Mouse (Mus musculus) monocyte, adult 2 months (primary cell): ENCODE data around the gene Mapk14.
"Not testable (repeated sequence)": the region's sequence is repeated elsewhere in the genome, so short reads cannot be mapped to it uniquely, and the experiment has no call there.

Source experiments
- DNase-seq, 2 experiments: peaks; one replicate each; pipeline ENCODE4 v3.0.0; 2022; ENCODE audit warnings: low spot score in 2 of 2, low read depth in 1 of 2

Mapk14 gene

DNA sequence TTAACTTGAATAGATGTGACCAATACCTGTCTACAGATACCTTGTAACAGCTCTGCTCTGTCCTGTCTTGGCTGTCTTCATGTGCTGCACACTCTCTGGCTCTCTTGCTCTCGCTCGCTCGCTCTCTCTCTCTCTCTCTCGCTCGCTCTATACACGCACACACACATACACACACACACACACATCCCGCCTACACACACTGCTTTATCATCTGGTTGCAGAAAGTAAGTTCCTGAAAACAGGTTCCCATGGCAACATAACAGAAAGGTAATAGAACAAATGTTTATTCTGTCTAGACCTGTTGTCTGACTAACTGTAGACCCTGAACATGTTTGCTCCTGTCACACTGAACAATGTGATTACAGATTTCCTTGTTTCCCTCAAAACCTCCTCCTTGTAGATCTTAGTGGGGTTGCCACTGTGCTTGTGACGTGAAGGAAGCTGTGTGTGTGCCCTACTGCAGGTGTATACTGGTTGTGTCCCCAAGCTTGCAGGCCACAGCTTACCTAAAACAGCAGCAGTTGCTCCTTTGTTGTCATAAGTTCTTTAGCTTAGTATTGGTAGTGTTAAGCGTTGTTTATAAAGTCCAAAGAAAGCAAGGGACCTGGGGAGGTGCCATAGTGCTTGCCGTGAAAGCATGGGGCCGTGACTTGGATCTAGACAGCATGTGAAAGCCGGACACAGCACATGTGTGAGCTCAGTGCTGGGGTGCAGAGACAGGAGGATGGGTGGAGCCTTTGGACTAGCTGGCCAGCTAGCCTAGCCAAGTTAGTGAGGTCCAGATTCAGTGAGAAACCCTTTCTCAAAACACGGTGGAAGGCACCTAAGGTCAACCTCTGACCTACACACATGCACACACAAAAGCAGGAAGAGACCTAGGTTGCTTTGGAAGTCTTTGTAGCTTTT lies 6.4 kb downstream of the Mapk14 start:
- no peak for DNase-seq

DNA sequence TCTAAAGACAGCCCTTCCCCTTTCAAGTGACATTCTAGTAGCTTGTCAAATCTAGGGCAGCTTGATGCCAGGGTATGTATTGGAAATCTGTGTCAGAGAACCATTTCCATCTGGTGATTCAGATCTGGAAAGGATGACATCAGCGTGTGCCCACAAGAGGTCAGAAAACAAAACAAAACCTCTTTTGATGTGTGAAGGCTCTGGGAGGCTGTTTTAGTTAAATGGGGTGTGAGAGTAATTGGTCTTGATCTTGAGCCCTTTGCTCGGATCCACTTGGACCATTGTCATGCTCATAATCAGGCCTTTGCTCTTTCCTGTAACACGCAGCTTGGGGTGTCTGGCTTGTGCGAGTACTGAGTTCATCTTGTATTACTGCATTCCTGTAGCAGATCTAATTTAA lies 7.1 kb downstream of the Mapk14 start:
- DNase-seq, result no peak

DNA sequence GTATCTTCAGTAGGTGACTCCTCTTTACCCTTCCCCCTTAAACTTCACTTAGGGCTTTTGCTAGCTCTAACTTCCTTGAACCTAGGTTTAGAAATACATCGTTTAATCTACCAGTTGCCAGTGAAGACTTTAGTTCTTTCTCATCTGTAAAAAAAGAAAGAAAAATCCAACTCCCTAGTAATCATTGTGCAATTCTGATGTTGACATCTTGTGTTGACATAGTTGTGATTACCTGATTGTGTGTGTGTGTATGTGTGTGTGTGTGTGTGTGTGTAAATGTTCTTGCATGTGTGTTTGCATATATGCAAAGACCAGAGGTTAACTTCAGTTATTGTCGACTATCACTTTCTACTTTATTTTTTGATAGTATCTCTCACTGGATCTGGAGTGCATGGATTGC lies 7.5 kb downstream of the Mapk14 start:
- DNase-seq, result no peak

DNA sequence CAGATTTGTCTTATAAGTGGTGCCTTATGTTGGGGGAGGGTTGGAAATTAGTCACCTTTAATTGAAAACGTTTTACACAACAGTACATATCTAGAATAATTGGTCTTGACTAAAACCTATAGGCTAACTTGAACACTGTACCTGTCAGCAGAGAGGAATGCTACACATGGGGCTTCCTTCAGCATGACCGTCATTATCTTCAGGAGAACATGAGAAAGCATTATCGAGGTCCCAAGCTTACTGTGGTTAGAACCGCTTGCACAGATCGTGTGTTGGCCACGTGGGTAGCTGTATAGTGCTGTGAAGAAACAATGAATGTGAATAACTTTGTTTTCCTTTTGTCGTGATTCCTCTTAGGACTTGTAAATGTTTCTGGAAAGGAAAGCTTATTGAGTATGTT lies 8.7 kb downstream of the Mapk14 start:
- DNase-seq, result no peak

DNA sequence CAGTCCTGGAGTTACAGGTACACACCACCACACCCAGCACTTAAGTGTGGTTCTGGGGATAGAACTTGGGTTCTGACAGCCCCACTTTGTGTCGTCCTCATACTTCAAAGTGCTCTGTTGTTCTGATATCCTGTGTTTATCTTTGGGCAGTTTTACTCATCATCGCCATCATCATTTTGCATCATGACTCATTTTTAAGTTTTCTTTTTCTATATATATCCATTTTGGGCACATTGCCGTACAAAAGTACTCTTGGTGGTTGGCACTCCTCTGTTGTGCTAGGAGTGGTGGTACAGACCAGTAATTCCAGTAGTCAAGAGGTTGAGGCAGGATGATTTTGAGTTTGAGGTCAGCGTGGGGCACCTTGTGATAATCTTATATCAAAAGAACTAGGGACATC lies 10.0 kb downstream of the Mapk14 start:
- DNase-seq, result no peak

DNA sequence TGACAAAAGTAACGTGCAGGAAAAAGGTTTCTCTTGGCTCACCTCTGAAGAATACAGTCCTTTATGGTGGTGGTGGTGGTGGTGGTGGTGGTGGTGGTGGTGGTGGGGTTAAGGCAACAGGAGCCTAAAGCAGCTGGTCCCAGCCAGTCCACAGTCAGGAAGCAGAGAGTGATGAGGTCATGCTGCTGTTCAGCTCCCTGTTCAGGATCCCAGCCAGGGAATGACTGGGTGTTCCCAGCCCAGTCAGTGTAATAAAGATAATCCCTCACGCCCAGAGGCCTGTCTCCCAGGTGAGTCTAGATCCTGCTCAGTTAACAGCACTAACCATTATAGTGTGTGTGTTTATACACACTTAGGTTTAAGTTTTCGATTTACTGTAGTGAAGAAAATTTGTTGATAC lies 10.6 kb downstream of the Mapk14 start:
- no peak for DNase-seq

DNA sequence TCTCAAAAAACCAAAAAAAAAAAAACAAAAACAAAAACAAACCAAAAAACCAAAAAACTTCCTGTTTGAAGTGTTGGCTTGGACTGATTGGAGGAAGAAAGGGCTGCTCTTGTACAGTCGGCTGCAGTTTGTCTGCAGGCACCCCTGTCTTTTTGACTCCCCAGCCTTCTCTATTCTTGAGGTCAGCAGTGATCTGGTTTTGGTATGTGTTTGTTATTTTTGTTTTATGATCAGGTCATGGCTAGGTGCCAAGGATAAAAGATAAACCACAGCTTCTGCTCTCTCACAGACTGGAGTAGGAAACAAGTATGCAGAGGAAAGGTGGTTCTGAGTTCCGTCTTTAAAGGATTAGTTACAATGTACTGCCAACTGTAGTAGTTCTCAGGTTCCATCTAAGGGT lies 11.5 kb downstream of the Mapk14 start:
- no peak for DNase-seq

DNA sequence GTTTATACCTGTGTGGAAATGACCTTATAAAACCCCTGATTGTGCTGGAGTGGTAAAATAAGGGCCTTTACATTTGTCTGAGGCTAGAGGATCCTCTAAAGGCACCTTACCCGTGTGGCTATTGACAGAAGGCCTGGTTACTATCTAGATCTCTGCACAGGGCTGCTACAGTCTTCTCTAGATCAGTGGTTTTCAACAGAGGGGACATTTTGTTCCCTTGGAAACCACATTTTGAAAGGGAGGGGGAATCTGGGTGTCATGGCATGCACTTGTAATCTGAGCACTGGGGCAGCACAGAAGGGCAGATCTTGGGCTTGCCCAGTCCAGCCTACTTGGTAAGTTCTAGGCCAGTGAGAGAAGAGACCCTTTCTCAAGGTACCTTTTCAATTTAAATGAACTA lies 15.6 kb downstream of the Mapk14 start:
- DNase-seq, result no peak

DNA sequence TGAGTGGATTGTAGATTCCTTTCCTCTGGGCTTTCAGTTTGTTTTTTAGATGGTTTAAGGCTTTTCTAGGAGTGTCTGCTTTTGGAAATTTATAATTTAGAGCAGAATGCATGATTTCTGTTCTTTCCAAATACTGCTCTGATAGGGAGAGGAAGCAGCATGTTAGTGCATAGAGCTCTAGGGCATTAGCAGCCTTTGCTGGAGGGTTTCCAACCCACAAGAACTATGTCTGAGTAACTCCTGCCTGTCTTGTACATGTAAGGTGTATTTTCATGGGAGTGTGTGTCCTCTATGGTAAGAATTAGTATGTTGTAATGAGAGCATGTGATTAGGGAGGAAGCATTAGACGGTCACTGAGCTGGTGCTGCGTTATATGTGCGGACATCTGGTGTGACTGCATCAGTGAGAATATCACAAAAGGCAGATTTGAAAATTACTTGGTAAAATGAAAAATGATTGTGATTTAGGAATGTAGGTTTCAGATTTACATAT lies 16.1 kb downstream of the Mapk14 start:
- DNase-seq, result no peak

DNA sequence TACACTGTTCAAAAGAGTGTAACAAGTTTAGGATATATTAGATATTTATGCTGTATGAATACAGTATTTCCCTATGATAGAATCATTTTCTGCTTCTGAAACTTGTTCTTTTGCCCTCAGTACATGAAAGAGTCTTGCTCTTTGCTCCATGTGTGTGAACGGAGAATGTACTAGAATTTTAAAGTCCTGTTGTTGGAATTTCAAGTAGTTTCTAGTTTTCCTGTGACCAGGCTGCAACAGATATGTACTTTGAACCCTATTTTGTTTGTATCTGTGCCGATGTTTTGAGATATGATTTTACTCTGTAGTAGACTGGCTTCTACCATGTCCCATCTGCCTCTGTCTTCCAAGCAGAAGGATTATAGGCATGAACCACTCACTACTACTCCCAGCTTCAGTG lies 16.7 kb downstream of the Mapk14 start:
- DNase-seq, result no peak

DNA sequence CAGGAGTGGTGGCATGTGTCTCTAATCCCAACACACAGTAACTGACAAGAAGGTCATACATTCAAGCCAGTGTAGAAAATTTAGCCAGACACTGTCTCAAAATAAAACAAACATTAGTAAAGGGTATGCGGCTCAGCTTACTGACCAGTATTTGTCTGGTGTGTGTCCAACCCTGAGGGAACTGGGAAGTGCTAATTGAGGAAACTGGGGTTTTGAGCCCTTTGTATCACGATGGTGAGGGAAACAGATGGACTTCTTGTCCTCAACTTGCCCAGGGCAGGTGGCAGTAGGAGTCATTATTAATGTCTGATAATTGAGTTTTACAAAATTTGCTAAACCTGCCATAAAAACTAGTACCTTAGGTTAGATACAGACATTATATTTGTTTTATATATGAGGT lies 17.9 kb downstream of the Mapk14 start:
- no peak for DNase-seq

DNA sequence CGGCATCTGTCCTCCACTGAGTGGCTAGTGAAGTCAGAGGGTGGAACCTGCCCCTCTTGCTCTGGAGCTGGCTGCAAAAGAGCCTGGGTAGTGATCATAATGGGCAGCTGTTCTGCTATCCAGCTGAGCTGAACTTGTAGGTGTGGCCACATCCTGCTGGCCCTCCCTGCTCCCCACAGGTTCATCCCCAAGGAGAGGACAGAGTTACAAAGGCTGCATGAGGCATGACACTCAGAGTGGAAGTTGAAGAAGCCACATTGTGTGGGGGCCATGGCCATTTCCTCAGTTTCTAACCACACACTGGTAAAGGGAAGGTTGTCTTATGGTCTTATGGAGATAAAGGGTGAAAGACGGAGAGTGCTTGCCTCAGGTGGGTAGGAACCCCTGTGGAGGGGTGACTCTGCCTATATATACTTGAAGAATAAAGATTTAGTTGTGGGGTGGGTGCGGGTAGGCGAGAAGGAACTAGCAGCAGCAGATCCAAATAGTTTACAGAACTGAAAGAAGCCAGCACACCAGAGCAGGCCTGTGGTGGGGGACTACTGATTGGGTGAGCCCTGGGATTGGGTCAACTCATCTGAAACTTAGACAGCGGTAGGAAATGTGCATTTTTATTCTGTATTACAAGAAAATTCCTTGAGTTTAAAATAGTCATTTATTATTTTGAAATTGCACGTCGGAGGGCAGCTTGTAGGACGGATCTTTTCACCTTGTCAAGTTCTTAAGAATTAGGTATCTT lies 18.6 kb downstream of the Mapk14 start:
- peak in 1 of 2 experiments; percentile 29 for DNase-seq

DNA sequence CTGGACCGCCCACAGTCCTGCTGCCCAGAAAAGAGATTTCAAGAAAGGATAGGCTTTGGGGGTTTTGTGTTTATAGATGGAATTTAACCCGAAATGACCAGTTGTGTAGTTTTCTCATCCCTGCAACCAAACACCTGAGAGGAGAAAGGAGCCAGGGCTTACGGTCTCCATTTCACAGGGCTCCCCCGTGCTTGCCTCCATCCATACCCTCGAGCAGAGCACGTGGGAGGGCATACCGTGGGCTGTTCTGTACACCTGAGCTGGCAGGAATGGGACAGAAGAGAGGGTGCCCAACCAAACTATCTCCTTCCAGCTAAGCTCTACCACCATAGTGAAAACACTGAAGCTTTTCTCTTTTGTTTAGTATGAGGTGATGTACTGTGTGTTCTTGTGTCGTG lies 19.2 kb downstream of the Mapk14 start:
- no peak for DNase-seq

DNA sequence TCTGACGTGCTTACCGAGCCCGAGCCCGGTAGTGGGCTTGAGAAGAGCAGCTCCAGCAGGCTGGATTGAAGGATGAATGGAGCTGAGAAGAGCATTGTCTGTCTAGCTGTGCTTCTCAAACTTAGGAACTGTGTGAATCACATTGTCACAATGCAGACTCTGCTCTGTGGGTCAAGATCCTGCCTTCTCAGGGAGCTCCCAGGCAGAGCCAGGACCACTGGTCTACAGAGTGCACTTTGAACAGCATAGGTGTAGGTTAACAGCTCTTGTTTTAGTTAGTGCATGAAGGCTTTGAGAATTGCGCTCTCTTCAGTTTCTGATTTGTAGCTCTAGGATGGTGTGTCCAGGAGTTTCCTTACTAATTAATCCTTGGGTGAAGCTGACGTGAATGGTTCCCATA lies 20.1 kb downstream of the Mapk14 start:
- DNase-seq, result no peak

DNA sequence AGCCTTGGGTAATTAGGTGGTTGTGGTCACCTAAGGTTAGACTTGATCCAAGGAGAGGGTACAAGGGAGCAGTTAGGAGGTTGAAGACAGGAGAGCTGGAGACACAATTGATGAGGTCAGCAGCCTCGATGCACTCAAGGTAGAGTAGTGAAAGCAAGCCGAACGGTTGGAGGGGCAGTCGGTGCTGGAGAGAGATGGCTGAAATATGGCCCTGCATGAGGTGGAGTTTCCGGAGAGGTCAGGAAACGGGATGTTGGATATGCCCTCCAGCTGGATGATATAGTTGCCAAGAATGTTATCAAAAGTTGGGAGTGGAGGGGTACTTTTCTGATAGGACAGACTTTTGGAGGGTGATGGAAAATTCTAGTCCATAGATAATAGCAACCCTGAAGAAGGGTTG lies 21.2 kb downstream of the Mapk14 start:
- no peak for DNase-seq

DNA sequence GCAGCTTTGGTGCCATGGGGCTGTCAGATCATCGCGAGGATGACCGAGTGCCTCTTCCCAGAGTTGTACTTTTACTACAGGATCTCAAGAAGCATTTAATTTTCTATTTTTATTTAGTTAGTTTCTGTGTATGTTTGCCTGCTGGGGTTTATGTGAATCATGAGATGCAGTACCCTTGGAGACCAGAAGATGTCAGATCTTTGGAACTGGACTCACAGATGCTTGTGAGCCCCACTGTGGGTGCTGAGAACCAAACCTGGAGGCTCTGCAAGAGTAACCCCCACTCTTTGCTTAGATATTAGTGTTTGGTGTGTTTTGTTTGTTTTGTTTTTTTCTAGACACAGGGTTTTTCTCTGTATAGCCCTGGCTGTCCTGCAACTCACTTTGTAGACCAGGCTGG lies 22.9 kb downstream of the Mapk14 start:
- no peak for DNase-seq

DNA sequence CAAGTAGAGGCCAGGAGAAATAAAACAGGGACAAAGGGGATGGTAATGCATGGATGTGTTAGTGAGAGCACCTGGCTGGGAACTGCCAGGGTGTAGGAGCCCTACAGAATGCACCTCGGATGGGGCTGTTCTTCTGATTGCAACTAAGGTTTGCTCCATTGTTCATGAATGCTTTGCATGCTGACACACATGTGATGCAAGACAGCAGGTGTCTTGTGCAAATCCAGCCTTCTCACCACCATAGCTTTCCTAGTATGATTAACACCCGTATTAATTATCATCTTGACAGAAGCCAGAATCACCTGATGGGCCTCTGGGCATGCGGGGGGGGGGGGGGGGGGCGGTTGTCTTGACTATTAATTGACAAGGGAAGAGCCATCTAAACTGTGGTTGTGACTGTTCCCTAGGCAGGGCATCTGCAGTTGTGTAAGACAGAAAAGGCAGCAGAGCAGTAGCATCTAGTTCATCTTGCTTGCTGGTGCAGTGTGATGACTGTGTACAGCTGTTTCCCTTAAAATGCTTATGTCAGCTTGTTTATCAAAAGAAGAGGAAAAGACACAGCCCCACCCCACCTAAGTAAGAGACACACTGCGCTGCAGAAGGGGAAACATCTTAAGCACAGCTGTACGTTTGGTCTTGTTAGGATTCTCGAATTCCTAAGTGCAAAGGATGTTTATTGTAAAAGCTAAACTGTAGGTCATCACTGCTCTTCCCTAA lies 24.9 kb downstream of the Mapk14 start:
- DNase-seq, result no peak

DNA sequence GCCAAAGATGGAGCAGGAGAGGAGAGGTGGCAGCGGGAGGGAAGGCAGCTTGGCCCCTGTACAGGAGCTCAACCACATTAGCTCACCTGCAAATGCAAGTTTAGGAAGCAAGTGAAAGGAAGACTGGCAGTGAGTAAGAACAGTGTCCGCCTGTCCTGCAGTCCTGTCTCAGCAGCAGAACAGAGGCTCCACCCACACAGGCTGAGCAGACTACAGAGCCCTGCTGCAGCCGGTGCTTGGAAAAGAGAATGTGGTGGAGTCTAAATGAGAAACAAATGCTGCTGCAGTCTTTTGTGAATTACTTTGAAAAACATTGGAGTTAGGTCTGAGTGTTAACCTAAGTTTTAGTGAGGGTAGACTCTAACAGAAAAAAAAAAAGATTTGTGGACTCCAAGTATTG lies 26.4 kb downstream of the Mapk14 start:
- no peak for DNase-seq

DNA sequence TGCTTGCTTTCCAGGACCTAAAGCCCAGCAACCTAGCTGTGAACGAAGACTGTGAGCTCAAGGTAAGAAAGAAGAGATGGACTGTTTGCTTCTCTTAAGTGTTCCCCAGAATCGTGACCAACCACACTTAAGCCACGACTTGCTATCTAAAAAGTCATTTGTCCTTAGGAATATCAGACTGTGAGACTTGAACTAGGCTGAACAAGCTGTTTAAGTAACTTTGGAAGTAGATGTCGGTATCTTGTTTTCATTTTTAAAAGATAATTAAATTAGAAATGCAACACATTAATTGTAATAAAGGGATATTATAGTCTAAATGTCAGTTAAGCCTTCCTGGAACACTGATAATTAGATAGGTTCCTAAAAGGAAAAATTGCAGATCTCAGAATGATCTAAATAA lies 34.7 kb downstream of the Mapk14 start, which contains the start of gene AC170998.1:
Gene AC170998.1, plus strand, starts transcription at position 301 of the 400 bp plus-strand sequence.
- no peak for DNase-seq

DNA sequence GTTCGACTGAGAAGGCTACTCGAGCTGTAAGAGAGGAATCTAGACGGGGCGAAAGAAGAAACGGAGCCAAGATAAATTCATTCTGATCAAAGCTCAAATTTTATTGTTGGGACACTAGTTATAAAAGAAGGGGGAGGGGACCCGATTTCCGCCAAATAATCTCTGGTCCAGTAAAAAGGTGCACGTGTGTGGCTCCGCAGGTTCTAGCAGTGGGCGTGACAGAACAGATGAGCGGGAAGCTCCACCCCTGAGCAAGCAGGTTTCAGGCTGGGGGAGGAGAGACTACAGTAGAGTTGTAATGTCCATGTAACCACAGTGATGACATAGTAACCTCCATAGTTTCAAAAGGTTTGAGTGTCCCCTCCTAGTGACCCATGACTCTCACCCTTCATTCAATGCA lies 36.4 kb downstream of the Mapk14 start:
- DNase-seq, result not testable (repeated sequence)

DNA sequence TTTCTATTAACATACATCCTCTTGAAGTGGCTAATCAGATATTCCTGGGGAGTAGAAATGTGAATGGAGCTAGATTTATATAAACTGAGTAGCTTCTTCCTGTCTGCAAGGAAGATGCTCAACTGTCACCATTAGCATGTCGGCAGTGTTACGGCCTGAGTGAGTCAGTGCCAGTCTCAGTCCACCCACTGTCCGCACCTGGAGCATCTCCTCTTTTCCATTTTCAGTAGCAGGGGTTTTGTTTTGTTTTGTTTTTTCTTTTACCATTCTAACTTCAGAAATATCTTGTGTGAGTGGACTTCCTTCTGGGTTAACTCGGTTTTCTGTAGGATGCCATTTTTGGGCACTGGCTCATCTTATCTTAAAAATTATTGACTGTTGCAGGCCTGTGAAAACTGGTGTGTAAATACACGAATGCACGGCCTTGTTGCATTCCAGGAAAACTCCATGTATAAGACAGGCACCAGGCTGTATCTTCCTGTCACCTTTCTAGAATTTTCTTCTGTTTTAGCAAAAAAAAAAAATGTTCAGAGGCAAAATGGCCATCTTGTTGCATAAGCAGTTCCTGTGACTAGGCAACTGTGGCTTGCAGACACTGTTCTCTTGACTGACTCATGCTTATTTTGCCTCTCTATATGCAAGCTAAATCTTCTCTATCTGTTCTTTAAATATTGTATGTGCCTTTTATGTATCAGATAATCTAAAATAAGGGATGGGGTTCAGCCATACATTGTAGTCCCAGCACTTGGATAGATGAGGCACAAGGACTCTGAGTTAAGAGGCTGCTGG lies 44.4 kb downstream of the Mapk14 start:
- DNase-seq, result no peak
